Comparison of ENCODE assay signal across 21 mouse cellular contexts in genomic region chr15:11748306-11748705, GRCm38 (mm10).
"Had no signal": no experiment of that assay in that cellular context is flagged by ENCODE, and none has a peak within 500 bp of the region (broad histone marks: within the 10 kb centered on the region; RNA-seq: fewer than 3 reads in every experiment).

No protein-coding gene starts in this region.

- DNase-seq: heart, postnatal 10 days; heart, postnatal 14 days; heart, postnatal 36 days; heart, postnatal 4 days; kidney, adult 11 months; kidney, adult 18-20 months; kidney, adult 8-10 months; kidney, adult 9 months; kidney, postnatal 10 days; kidney, postnatal 14 days; kidney, postnatal 25 days; kidney, postnatal 36 days; kidney, postnatal 4 days; layer of hippocampus, adult 9-11 months; layer of hippocampus, postnatal 36 days had no signal

- ATAC-seq: hindbrain, embryonic 16.5 days; hindbrain, postnatal 0 days; inflammation-experienced regulatory T-cells, adult 6 months; intestine, embryonic 15.5 days; intestine, embryonic 16.5 days; intestine, postnatal 0 days had no signal
